Mouse (Mus musculus): ENCODE measurements around the gene a. TPM values are rescaled to one million over a fixed set of nuclear protein-coding genes. Genes with fewer than 3 reads are reported as not detected.
"Not testable (repeated sequence)": the region's sequence is repeated elsewhere in the genome, so short reads cannot be mapped to it uniquely, and the experiment has no call there.

a gene
- polyA plus RNA-seq, 1 experiment from 2014 or later: not detected

DNA sequence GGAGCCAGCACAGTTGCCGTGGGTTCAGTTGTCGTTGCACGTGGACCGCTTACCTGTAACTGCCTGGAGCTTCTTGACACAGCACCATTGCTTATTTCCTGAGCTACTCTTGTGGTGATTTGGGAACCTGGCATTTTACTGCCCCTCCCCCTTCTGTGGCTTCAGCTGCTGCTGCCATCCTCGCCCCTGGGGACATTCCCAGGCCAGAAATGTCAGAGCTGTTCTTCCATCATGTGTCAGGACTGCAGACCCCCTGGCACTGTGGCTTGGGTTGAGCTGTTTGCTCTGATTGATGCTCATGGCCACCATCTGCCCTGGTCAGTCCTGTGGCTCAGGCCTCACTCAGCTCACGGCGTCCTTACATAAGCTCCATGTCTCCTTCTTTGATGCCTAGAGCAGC is 129.7 kb downstream of the a start:
- Histone ChIP-seq H3K9me3 (replicated peaks; ENCODE audit: control insufficient read depth, low read length) (no peaks in the 10 kb centered on the region), H3K9ac (ENCODE audit: low read depth, low read length) (no peak overlapping the region), H3K27me3 (ENCODE audit: control insufficient read depth, insufficient read depth, low read depth, low read length) (no peaks in the 10 kb centered on the region), H3K27ac (ENCODE audit: low read length) (no peak overlapping the region), H3K4me2 (ENCODE audit: low read depth, low read length) (no peak overlapping the region), H3K4me1 (ENCODE audit: control insufficient read depth, low read depth, low read length) (no peaks in the 10 kb centered on the region), H3K36me3 (ENCODE audit: control insufficient read depth, insufficient read depth) (no peaks in the 10 kb centered on the region), H3K4me3 (ENCODE audit: low read depth, low read length) (no peak overlapping the region)
- no peak for ATAC-seq (ENCODE audit: low read depth)
- 73% methylated on average over 7 of the region's 7 CpGs for WGBS (ENCODE audit: insufficient replicate concordance)

DNA sequence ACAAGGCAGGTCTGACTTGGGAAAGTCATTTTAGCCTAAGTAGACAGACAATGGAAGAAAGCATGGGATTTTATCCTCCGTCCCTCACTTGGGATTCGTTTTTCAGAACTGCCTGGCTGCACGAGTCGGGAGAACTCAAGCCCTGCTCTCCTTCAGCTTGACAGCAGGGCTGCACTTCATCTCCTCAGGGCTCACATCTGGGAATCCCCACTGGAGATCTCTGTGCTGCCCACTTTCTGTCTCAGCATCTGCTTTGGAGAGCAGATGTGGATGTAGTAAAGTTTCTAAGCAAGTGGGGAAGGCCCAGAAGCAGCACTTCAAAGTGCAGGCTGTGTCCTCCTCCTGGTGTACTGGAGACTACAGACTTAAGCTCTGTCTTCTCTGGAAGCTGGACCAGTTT is 130.9 kb downstream of the a start:
- not testable (repeated sequence) for H3K27ac ChIP-seq (ENCODE audit: low read length); ATAC-seq (ENCODE audit: low read depth); H3K9ac ChIP-seq (ENCODE audit: low read depth, low read length); H3K4me2 ChIP-seq (ENCODE audit: low read depth, low read length); H3K4me1 ChIP-seq (ENCODE audit: control insufficient read depth, low read depth, low read length); H3K27me3 ChIP-seq (ENCODE audit: control insufficient read depth, insufficient read depth, low read depth, low read length); H3K9me3 ChIP-seq (replicated peaks; ENCODE audit: control insufficient read depth, low read length); H3K36me3 ChIP-seq (ENCODE audit: control insufficient read depth, insufficient read depth); H3K4me3 ChIP-seq (ENCODE audit: low read depth, low read length)
- no CpG with 5 or more reads among the region's 4 CpGs for WGBS (ENCODE audit: insufficient replicate concordance)

DNA sequence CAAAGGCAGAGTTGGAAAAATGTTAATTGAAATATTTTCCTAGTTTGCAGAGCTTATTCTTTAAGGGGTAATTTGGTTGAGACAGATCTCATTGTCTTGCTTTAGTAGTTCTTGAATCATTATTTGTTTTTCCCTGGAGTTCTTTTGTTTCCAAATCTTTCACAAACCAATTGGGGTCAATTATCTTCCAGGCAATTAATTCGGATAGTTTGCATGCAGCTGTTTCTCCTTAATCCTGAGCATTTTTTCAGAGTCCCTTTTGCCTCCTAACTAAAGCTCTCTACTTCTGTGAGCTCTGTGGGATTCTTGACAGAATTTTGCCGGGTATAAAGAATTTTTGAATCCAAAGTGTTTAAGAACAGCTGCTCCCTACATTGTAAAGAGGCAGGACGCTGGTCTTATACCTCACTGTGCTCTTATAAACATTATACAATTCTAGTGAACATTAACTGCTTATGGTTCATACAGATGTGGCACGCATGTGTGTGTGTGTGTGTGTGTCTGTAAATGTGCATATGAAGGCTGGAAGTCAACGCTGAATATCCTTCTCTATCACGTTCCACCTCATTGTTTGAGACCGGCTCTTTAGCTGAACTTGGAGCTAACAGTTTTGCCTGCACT is 134.3 kb downstream of the a start:
- ATAC-seq (ENCODE audit: low read depth): no peak
- WGBS (ENCODE audit: insufficient replicate concordance): 60% methylated on average over 7 of the region's 7 CpGs
- no peak overlapping the region for H3K9ac ChIP-seq (ENCODE audit: low read depth, low read length)
- no peak overlapping the region for H3K27ac ChIP-seq (ENCODE audit: low read length)
- no peaks in the 10 kb centered on the region for H3K36me3 ChIP-seq (ENCODE audit: control insufficient read depth, insufficient read depth)
- H3K9me3 ChIP-seq (replicated peaks; ENCODE audit: control insufficient read depth, low read length): no peaks in the 10 kb centered on the region
- no peaks in the 10 kb centered on the region for H3K4me1 ChIP-seq (ENCODE audit: control insufficient read depth, low read depth, low read length)
- no peak overlapping the region for H3K4me3 ChIP-seq (ENCODE audit: low read depth, low read length)
- H3K27me3 ChIP-seq (ENCODE audit: control insufficient read depth, insufficient read depth, low read depth, low read length): no peaks in the 10 kb centered on the region
- H3K4me2 ChIP-seq (ENCODE audit: low read depth, low read length): no peak overlapping the region

DNA sequence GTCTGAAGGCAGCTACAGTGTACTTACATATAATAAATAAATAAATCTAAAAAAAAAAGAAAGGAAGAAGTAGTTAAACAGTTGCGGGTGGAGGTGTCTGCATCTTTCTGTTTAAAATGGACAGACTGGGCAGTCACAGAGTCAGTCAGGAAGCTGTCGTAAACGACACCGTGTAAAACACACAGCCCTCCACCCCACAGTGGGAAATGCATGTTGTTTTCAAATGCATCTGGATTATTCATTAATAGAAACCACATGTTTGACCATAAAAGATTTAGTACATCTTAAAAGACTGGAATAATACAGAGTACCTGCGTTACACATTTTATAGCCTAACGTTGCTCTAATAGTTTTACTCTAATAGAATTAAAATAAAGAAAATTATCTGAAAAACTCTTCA is 135.6 kb downstream of the a start:
- Histone ChIP-seq H3K4me2 (ENCODE audit: low read depth, low read length) (no peak overlapping the region), H3K27me3 (ENCODE audit: control insufficient read depth, insufficient read depth, low read depth, low read length) (no peaks in the 10 kb centered on the region), H3K9ac (ENCODE audit: low read depth, low read length) (no peak overlapping the region), H3K27ac (ENCODE audit: low read length) (no peak overlapping the region), H3K4me1 (ENCODE audit: control insufficient read depth, low read depth, low read length) (no peaks in the 10 kb centered on the region), H3K36me3 (ENCODE audit: control insufficient read depth, insufficient read depth) (no peaks in the 10 kb centered on the region), H3K9me3 (replicated peaks; ENCODE audit: control insufficient read depth, low read length) (no peaks in the 10 kb centered on the region), H3K4me3 (ENCODE audit: low read depth, low read length) (no peak overlapping the region)
- 75% methylated on average over 6 of the region's 6 CpGs for WGBS (ENCODE audit: insufficient replicate concordance)
- ATAC-seq (ENCODE audit: low read depth): no peak

DNA sequence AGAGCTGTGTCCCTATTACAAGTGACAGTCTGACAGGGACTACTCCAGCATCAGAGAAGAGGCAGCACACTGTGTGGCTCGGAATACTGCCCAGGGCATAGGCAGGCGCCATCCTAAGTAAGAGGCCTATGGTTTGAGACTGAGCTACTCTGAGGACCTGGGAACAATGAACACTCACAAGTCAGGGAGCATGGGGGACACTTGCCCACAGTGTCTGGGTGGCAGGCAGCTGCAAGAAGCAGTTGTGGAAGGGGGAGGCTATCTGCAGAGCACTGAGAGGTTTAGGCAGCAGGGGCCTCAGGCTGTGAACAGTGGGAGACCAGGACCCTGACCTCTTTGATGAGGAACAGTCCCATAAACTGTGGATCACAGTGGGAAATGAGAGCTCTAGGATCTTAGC is 137.1 kb downstream of the a start:
- Histone ChIP-seq H3K4me2 (ENCODE audit: low read depth, low read length) (no peak overlapping the region), H3K4me3 (ENCODE audit: low read depth, low read length) (no peak overlapping the region), H3K27ac (ENCODE audit: low read length) (no peak overlapping the region), H3K27me3 (ENCODE audit: control insufficient read depth, insufficient read depth, low read depth, low read length) (no peaks in the 10 kb centered on the region), H3K9ac (ENCODE audit: low read depth, low read length) (no peak overlapping the region), H3K4me1 (ENCODE audit: control insufficient read depth, low read depth, low read length) (no peaks in the 10 kb centered on the region), H3K9me3 (replicated peaks; ENCODE audit: control insufficient read depth, low read length) (no peaks in the 10 kb centered on the region), H3K36me3 (ENCODE audit: control insufficient read depth, insufficient read depth) (no peaks in the 10 kb centered on the region)
- ATAC-seq (ENCODE audit: low read depth): no peak
- 56% methylated on average over 2 of the region's 2 CpGs for WGBS (ENCODE audit: insufficient replicate concordance)

DNA sequence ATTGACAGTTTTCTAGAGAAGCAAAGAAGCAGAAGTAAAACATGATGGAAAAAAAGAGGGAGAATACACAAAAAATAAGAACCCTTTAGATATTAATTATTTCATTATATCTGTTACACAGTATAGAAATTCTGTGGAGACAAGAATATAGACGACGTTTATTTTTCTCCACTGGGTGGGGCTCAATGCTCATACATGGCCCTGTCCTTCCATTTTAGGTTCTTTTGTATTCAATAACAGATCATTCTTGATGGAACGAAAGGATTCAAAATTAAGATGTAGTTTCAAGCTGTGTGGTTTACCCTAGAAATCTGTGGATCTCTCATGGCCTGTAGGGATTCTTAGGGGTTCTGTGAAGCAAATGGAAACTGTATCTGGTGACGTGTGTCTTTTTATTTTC is 142.7 kb downstream of the a start:
- 60% methylated on average over 4 of the region's 4 CpGs for WGBS (ENCODE audit: insufficient replicate concordance)
- no peak for ATAC-seq (ENCODE audit: low read depth)

DNA sequence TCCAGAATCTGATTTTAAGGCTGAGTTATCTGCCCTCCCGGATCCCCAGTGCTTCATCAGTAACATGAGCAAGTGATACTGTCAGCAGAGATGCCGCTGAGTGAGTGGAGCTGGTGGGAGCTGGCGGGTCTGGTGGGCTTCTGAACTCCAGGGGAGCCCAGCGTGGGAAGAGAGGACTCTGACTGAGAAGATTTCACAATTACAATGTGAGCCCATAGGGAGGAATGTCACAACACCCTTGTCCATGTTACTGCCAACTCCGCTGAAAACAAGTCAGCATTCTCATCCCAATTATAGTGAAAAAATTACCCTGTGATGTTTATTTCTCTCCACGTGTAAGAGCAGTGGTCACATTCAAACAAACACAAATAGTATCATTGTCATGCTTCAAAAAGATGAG is 144.9 kb downstream of the a start:
- 60% methylated on average over 6 of the region's 6 CpGs for WGBS (ENCODE audit: insufficient replicate concordance)
- Histone ChIP-seq H3K9ac (ENCODE audit: low read depth, low read length) (no peak overlapping the region), H3K27ac (ENCODE audit: low read length) (no peak overlapping the region), H3K4me3 (ENCODE audit: low read depth, low read length) (no peak overlapping the region), H3K36me3 (ENCODE audit: control insufficient read depth, insufficient read depth) (no peaks in the 10 kb centered on the region), H3K4me1 (ENCODE audit: control insufficient read depth, low read depth, low read length) (no peaks in the 10 kb centered on the region), H3K4me2 (ENCODE audit: low read depth, low read length) (no peak overlapping the region), H3K27me3 (ENCODE audit: control insufficient read depth, insufficient read depth, low read depth, low read length) (no peaks in the 10 kb centered on the region), H3K9me3 (replicated peaks; ENCODE audit: control insufficient read depth, low read length) (no peaks in the 10 kb centered on the region)
- ATAC-seq (ENCODE audit: low read depth): no peak

More for the DNA sequence above, 142.7 kb downstream of the a start:
- Histone ChIP-seq H3K4me1 (ENCODE audit: control insufficient read depth, low read depth, low read length) (no peaks in the 10 kb centered on the region), H3K4me3 (ENCODE audit: low read depth, low read length) (no peak overlapping the region), H3K27ac (ENCODE audit: low read length) (no peak overlapping the region), H3K36me3 (ENCODE audit: control insufficient read depth, insufficient read depth) (no peaks in the 10 kb centered on the region), H3K9me3 (replicated peaks; ENCODE audit: control insufficient read depth, low read length) (no peaks in the 10 kb centered on the region), H3K9ac (ENCODE audit: low read depth, low read length) (no peak overlapping the region), H3K27me3 (ENCODE audit: control insufficient read depth, insufficient read depth, low read depth, low read length) (no peaks in the 10 kb centered on the region), H3K4me2 (ENCODE audit: low read depth, low read length) (no peak overlapping the region)

DNA sequence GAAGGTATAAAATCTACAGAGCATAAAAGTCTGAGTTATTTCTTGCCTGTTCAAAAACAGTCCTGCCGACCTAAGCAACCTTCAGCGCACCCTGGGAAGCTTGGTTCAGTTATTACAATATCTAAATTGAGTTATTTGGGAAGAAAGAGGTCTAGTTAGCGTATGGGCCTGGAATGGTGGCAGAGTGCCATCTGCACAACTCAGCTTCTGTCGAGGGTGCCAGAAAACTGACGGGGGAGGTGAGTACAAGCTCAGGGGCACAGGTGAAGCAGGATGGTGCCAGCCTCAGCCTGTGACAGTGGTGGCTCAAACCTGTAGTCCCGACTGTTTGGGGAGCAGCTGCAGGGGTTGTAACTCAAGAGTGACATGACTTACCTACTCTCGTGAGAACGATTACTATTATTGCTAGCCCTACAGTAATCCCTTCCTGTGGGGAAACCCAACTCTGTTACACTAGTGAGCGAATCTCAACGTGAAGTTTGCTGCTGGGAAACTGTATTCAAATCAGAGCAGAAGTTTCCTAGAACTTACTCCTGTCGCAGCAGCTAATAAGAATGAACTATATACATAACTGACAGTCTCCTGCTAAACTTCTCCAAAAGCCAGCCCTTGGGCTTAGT is 145.4 kb downstream of the a start:
- no peak overlapping the region for H3K4me2 ChIP-seq (ENCODE audit: low read depth, low read length)
- no peaks in the 10 kb centered on the region for H3K9me3 ChIP-seq (replicated peaks; ENCODE audit: control insufficient read depth, low read length)
- no peaks in the 10 kb centered on the region for H3K27me3 ChIP-seq (ENCODE audit: control insufficient read depth, insufficient read depth, low read depth, low read length)
- ATAC-seq (ENCODE audit: low read depth): no peak
- no peaks in the 10 kb centered on the region for H3K36me3 ChIP-seq (ENCODE audit: control insufficient read depth, insufficient read depth)
- H3K27ac ChIP-seq (ENCODE audit: low read length): no peak overlapping the region
- no peaks in the 10 kb centered on the region for H3K4me1 ChIP-seq (ENCODE audit: control insufficient read depth, low read depth, low read length)
- H3K9ac ChIP-seq (ENCODE audit: low read depth, low read length): no peak overlapping the region
- WGBS (ENCODE audit: insufficient replicate concordance): 51% methylated on average over 11 of the region's 11 CpGs
- no peak overlapping the region for H3K4me3 ChIP-seq (ENCODE audit: low read depth, low read length)

DNA sequence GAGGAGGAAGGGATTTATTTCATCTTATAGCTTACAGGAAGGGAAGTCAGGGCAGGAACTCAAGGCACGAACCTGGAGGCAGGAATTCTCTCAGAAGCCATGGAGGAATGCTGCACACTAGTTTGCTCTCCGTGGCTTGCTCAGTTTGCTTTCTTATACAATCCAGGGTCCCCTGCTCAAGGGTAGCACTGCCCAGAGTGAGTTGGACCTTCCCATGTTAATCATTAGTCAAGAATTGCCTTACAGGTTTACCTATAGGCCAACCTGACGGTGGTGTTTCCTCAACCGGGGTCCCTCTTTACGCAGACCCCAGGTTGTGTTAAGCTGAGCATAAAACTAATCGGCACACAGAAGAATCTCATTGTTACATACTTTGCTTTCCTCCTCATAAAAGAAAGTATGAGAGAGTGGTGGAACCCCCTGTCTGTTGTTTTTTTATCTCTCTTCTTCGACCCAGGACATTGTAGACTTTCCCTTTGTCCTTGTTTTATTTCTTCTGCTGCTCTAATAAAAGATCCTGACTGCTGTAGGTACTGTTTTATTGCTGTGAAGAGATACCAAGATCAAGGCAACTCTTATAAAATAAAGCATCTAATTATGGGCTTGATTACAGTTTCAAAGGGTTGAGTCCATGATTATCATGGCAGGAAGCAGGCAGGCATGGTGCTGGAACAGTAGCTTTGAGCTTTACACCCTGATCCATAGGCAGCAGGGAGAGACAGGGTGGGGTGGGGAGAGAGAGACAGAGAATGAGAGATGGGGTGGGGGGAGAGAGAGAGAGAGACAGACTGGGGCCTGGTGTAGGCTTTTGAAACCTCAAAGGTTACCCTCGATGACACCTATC is 146.6 kb downstream of the a start:
- no peak overlapping the region for H3K27ac ChIP-seq (ENCODE audit: low read length)
- H3K4me1 ChIP-seq (ENCODE audit: control insufficient read depth, low read depth, low read length): no peaks in the 10 kb centered on the region
- no peak for ATAC-seq (ENCODE audit: low read depth)
- no peak overlapping the region for H3K4me3 ChIP-seq (ENCODE audit: low read depth, low read length)
- 63% methylated on average over 8 of the region's 8 CpGs for WGBS (ENCODE audit: insufficient replicate concordance)
- no peaks in the 10 kb centered on the region for H3K36me3 ChIP-seq (ENCODE audit: control insufficient read depth, insufficient read depth)
- H3K4me2 ChIP-seq (ENCODE audit: low read depth, low read length): no peak overlapping the region
- no peaks in the 10 kb centered on the region for H3K9me3 ChIP-seq (replicated peaks; ENCODE audit: control insufficient read depth, low read length)
- H3K27me3 ChIP-seq (ENCODE audit: control insufficient read depth, insufficient read depth, low read depth, low read length): no peaks in the 10 kb centered on the region
- H3K9ac ChIP-seq (ENCODE audit: low read depth, low read length): no peak overlapping the region

Measured in liver, embryonic 16.5 days (tissue).